Mouse (Mus musculus) heart, embryonic 12.5 days (tissue): ENCODE measurements around the gene Mindy1. TPM values are rescaled to one million over a fixed set of nuclear protein-coding genes. Genes with fewer than 3 reads are reported as not detected.
A peak's percentile ranks its signal among the peaks of the same experiment; 100 is the strongest.

Experiments used
- ATAC-seq: fragments of 200-750 bp; cut with Nextera tagmentation; 2 replicates; pipeline ENCODE4 v1.8.0; 2017; ENCODE audit warnings: moderate TSS enrichment, moderate library complexity; ENCODE audit not compliant: insufficient number of reproducible peaks, low FRiP score
- H3K27ac ChIP-seq: fragments of 300-500 bp; sonication (generic); 2 replicates; pipeline ENCODE4 v1.5.1; 2016; ENCODE audit warnings: mild to moderate bottlenecking, moderate library complexity; ENCODE audit not compliant: poor library complexity, severe bottlenecking
- H3K27me3 ChIP-seq: fragments of 300-500 bp; sonication (generic); replicated peaks from 2 replicates; pipeline ENCODE4 v1.6.1; 2016; ENCODE audit warnings: mild to moderate bottlenecking, moderate library complexity
- H3K36me3 ChIP-seq: fragments of 300-500 bp; sonication (generic); 2 replicates; pipeline ENCODE4 v1.6.1; 2016; ENCODE audit warnings: mild to moderate bottlenecking, moderate library complexity
- H3K4me1 ChIP-seq: fragments of 300-500 bp; sonication (generic); replicated peaks from 2 replicates; pipeline ENCODE4 v1.6.1; 2016; ENCODE audit warnings: mild to moderate bottlenecking
- H3K4me2 ChIP-seq: fragments of 300-500 bp; sonication (generic); 2 replicates; pipeline ENCODE4 v1.6.1; 2016; ENCODE audit warnings: mild to moderate bottlenecking, moderate library complexity
- H3K4me3 ChIP-seq: fragments of 300-500 bp; sonication (generic); 2 replicates; pipeline ENCODE4 v1.5.1; 2016; ENCODE audit warnings: mild to moderate bottlenecking
- H3K9ac ChIP-seq: fragments of 300-500 bp; sonication (generic); 2 replicates; pipeline ENCODE4 v1.6.1; 2016; ENCODE audit warnings: mild to moderate bottlenecking, moderate library complexity
- H3K9me3 ChIP-seq: fragments of 300-500 bp; sonication (generic); replicated peaks from 2 replicates; pipeline ENCODE4 v1.6.1; 2016; ENCODE audit warnings: mild to moderate bottlenecking, moderate library complexity
- WGBS: fragments of 180-500 bp; shearing (Covaris S2); methylation state at CpG from one replicate; pipeline ENCODE4 v1.1.7; 2016; 5-methylcytosine and 5-hydroxymethylcytosine counted together
- polyA plus RNA-seq: library from polyadenylated mRNA; unstranded; fragments of >200 nt; fragmentation: Nextera tagmentation; extraction: Ambion mirVana; gene quantifications from 2 replicates; pipeline ENCODE4 v1.2.1, GENCODE M21; 2016

Mindy1 gene
- polyA plus RNA-seq, 1 experiment from 2014 or later = 26.9 TPM

GRCm38 (mm10) chr3:95284062-95284461 lies 2.9 kb downstream of the Mindy1 start:
- H3K27ac ChIP-seq = no peak overlapping the region

GRCm38 (mm10) chr3:95284501-95285281 lies 3.5 kb downstream of the Mindy1 start:
- Histone ChIP-seq H3K4me3 (no peak overlapping the region), H3K36me3 (peaks cover 16% of the 10 kb centered on the region), H3K9ac (0 out of 2 replicates have a peak overlapping the region, but pooled peaks have one; percentile 4), H3K4me1 (peaks cover 18% of the 10 kb centered on the region), H3K9me3 (no peaks in the 10 kb centered on the region), H3K27ac (no peak overlapping the region), H3K4me2 (peak overlapping the region; percentile 79; the same call in 1 of the 2 replicates), H3K27me3 (no peaks in the 10 kb centered on the region)
- no peak for ATAC-seq
- 87% methylated on average over 12 of the region's 12 CpGs for WGBS

More at GRCm38 (mm10) chr3:95284062-95284461, 2.9 kb downstream of the Mindy1 start:
- no peak for ATAC-seq
- H3K9me3 ChIP-seq = no peaks in the 10 kb centered on the region
- peak overlapping the region; percentile 79 for H3K9ac ChIP-seq
- peaks cover 16% of the 10 kb centered on the region for H3K36me3 ChIP-seq
- 30% methylated on average over 1 of the region's 1 CpGs for WGBS
- H3K4me3 ChIP-seq = peak overlapping the region; percentile 52
- peak overlapping the region; percentile 79 for H3K4me2 ChIP-seq
- H3K27me3 ChIP-seq = no peaks in the 10 kb centered on the region
- H3K4me1 ChIP-seq = peaks cover 18% of the 10 kb centered on the region

GRCm38 (mm10) chr3:95285390-95285789 lies 4.2 kb downstream of the Mindy1 start:
- ATAC-seq = no peak
- peaks cover 16% of the 10 kb centered on the region for H3K4me1 ChIP-seq
- H3K9me3 ChIP-seq = no peaks in the 10 kb centered on the region
- H3K36me3 ChIP-seq = peaks cover 18% of the 10 kb centered on the region
- 94% methylated on average over 5 of the region's 5 CpGs for WGBS
- H3K4me3 ChIP-seq = no peak overlapping the region
- no peak overlapping the region for H3K27ac ChIP-seq
- H3K9ac ChIP-seq = no peak overlapping the region
- no peaks in the 10 kb centered on the region for H3K27me3 ChIP-seq
- no peak overlapping the region for H3K4me2 ChIP-seq

DNA sequence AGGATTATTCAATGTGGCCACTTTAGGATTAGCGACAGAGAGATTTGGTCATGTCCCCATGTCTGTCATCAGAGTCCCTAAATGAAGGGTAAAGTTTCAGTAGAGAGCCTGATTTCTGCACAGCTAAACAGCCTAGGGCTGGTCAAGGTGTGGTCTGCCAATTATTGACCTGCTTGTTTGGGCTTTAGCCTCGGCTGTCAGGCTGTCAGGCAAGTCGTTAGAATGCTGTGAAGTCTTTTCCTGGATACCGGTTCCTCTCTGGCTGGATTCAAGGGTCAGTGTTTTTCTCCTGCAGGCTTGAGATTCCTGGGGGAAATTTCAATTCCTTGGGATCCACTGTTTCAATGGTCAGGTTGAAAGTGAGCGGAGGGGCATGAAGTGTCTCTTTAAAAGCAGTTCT lies 4.9 kb downstream of the Mindy1 start:
- Histone ChIP-seq H3K4me2 (no peak overlapping the region), H3K27ac (no peak overlapping the region), H3K27me3 (no peaks in the 10 kb centered on the region), H3K36me3 (peaks cover 24% of the 10 kb centered on the region), H3K9ac (no peak overlapping the region), H3K4me1 (peaks cover 12% of the 10 kb centered on the region), H3K4me3 (no peak overlapping the region), H3K9me3 (no peaks in the 10 kb centered on the region)
- 63% methylated on average over 5 of the region's 5 CpGs for WGBS
- ATAC-seq = no peak

DNA sequence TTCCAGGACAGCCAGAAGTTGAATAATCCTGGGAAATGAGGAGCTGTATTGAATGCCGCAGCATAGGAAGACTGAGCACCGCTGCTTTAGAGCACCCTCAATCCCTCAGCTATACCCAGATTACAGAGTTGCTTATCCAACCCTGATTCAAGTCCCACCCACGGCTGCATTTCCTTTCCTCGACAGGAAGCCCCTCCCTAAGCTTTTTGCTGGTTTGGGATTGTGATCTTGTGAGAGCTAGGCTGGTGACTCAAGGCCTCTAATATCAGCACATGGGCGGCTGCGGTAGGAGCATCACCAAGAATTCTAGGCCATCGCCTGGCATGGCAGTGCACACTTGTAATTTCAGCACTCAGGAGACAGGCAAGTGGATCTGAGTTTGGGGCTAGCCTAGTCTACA lies 5.4 kb downstream of the Mindy1 start:
- no peak for ATAC-seq
- no peak overlapping the region for H3K4me3 ChIP-seq
- peaks cover 27% of the 10 kb centered on the region for H3K36me3 ChIP-seq
- H3K27me3 ChIP-seq = no peaks in the 10 kb centered on the region
- 69% methylated on average over 7 of the region's 7 CpGs for WGBS
- H3K9ac ChIP-seq = no peak overlapping the region
- peaks cover 12% of the 10 kb centered on the region for H3K4me1 ChIP-seq
- H3K9me3 ChIP-seq = no peaks in the 10 kb centered on the region
- H3K27ac ChIP-seq = no peak overlapping the region
- no peak overlapping the region for H3K4me2 ChIP-seq

DNA sequence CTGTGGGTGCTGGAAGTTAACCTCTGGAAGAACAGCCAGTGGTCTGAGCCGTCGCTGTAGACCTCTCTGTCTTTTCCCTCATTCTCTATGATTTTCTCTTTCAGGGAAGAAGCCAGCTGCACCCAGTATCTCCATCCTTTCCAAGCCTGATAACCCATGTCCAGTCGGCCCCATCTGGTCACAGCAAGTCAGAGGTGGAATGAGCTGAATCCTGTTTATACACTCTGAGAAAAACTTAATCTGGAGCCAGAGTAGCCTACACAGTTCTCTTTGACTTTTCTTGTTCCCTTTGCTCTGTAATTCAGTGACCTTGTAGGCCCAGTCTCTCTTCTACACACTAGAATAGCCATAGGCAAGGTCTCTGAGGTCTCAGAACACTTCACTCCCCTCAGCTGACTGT lies 6.4 kb downstream of the Mindy1 start:
- WGBS = 93% methylated on average over 3 of the region's 3 CpGs
- H3K27me3 ChIP-seq = no peaks in the 10 kb centered on the region

GRCm38 (mm10) chr3:95289419-95289818 lies 8.3 kb downstream of the Mindy1 start:
- Histone ChIP-seq H3K4me2 (no peak overlapping the region), H3K27ac (no peak overlapping the region), H3K36me3 (peaks cover 54% of the 10 kb centered on the region), H3K4me3 (no peak overlapping the region), H3K27me3 (no peaks in the 10 kb centered on the region), H3K9me3 (no peaks in the 10 kb centered on the region), H3K9ac (no peak overlapping the region), H3K4me1 (peaks cover 6% of the 10 kb centered on the region)
- WGBS = 86% methylated on average over 4 of the region's 4 CpGs
- ATAC-seq = no peak

More for the DNA sequence above, 6.4 kb downstream of the Mindy1 start:
- Histone ChIP-seq H3K9me3 (no peaks in the 10 kb centered on the region), H3K9ac (no peak overlapping the region), H3K27ac (no peak overlapping the region), H3K36me3 (peaks cover 35% of the 10 kb centered on the region), H3K4me3 (no peak overlapping the region), H3K4me1 (peaks cover 12% of the 10 kb centered on the region), H3K4me2 (no peak overlapping the region)
- no peak for ATAC-seq

- H3K4me3 ChIP-seq = no peak overlapping the region
Observed at GRCm38 (mm10) chr3:95290156-95290555, 9.0 kb downstream of the Mindy1 start.

GRCm38 (mm10) chr3:95291041-95291440 lies 9.9 kb downstream of the Mindy1 start:
- no peak for ATAC-seq
- no peak overlapping the region for H3K4me3 ChIP-seq
- 79% methylated on average over 4 of the region's 4 CpGs for WGBS
- H3K27ac ChIP-seq = no peak overlapping the region
- no peaks in the 10 kb centered on the region for H3K9me3 ChIP-seq
- no peak overlapping the region for H3K4me2 ChIP-seq
- no peak overlapping the region for H3K9ac ChIP-seq
- no peaks in the 10 kb centered on the region for H3K27me3 ChIP-seq
- H3K36me3 ChIP-seq = peaks cover 66% of the 10 kb centered on the region
- peaks cover 5% of the 10 kb centered on the region; the same call in 1 of the 2 replicates for H3K4me1 ChIP-seq

More at GRCm38 (mm10) chr3:95290156-95290555, 9.0 kb downstream of the Mindy1 start:
- no peak overlapping the region for H3K27ac ChIP-seq
- no peaks in the 10 kb centered on the region for H3K9me3 ChIP-seq
- no peak for ATAC-seq
- no peaks in the 10 kb centered on the region for H3K27me3 ChIP-seq
- H3K4me2 ChIP-seq = no peak overlapping the region
- H3K4me1 ChIP-seq = no peaks in the 10 kb centered on the region
- H3K9ac ChIP-seq = no peak overlapping the region
- 73% methylated on average over 6 of the region's 6 CpGs for WGBS
- peaks cover 61% of the 10 kb centered on the region for H3K36me3 ChIP-seq

DNA sequence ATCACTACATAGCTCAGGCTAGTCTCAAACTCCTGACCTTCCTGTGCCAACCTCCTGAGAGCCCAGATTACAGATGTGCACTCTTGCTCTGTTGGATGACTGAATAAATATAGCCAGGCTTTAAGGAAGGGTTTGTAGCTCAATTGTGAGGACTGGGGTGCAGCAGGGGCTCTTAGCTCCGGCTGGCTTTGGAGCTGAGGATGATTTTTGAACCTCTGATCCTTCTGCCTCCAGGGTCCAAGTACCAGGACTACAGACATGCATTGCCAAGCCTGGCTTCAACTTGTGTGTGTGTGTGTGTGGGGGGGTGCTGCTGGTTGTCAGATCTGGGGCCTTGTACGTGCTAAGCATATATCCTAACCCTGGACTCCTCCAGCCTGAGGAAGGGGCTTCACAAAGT lies 11.8 kb downstream of the Mindy1 start:
- H3K4me1 ChIP-seq = peaks cover 6% of the 10 kb centered on the region; the same call in 1 of the 2 replicates
- WGBS = 90% methylated on average over 2 of the region's 2 CpGs
- H3K27me3 ChIP-seq = no peaks in the 10 kb centered on the region
- no peak overlapping the region for H3K4me2 ChIP-seq
- H3K27ac ChIP-seq = no peak overlapping the region
- H3K4me3 ChIP-seq = no peak overlapping the region
- no peaks in the 10 kb centered on the region for H3K9me3 ChIP-seq
- H3K9ac ChIP-seq = no peak overlapping the region
- H3K36me3 ChIP-seq = peaks cover 71% of the 10 kb centered on the region
- no peak for ATAC-seq

DNA sequence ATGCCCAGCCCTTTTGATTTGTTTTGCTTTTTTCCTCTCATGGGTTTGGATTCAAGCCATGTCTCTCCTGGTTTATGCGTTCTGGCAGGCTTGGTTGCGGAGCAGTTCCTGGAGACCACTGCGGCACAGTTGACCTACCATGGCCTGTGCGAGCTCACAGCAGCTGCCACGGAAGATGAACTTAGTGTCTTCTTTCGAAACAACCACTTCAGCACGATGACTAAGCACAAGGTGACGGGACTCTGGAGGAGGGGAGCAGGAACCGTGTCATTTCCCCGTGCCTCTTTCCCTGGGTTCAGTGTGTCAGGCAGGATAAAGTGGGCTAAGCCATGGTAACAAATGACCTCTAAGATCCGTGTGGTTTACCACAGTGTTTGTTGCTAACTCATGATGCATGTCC lies 12.4 kb downstream of the Mindy1 start:
- peaks cover 66% of the 10 kb centered on the region for H3K36me3 ChIP-seq
- no peak overlapping the region for H3K27ac ChIP-seq
- 76% methylated on average over 11 of the region's 11 CpGs for WGBS
- H3K4me2 ChIP-seq = no peak overlapping the region
- peaks cover 10% of the 10 kb centered on the region; the same call in 1 of the 2 replicates for H3K4me1 ChIP-seq
- no peaks in the 10 kb centered on the region for H3K9me3 ChIP-seq
- no peaks in the 10 kb centered on the region for H3K27me3 ChIP-seq
- ATAC-seq = no peak
- no peak overlapping the region for H3K9ac ChIP-seq
- no peak overlapping the region for H3K4me3 ChIP-seq
